Mouse (Mus musculus) frontal cortex, adult 2 months (tissue): ENCODE results near the gene Gm8369. TPM values are rescaled to one million over a fixed set of nuclear protein-coding genes. Genes with fewer than 3 reads are reported as not detected.
"Not testable (repeated sequence)": the region's sequence is repeated elsewhere in the genome, so short reads cannot be mapped to it uniquely, and the experiment has no call there.

ENCODE experiments used
- DNase-seq, 2 experiments: peaks; one replicate each; pipeline ENCODE4 v3.0.0; 2022; ENCODE audit warnings: low spot score in 1 of 2; ENCODE audit errors: extremely low spot score in 1 of 2
- polyA plus RNA-seq: library from polyadenylated mRNA; depleted of rRNA; stranded (reverse); fragments of >200 nt; gene quantifications from 2 replicates; pipeline ENCODE4 v1.2.3, GENCODE M21; 2012; rRNA removed

Gm8369 gene
- polyA plus RNA-seq: 0.23 and 1.0 TPM in 2 replicates

DNA sequence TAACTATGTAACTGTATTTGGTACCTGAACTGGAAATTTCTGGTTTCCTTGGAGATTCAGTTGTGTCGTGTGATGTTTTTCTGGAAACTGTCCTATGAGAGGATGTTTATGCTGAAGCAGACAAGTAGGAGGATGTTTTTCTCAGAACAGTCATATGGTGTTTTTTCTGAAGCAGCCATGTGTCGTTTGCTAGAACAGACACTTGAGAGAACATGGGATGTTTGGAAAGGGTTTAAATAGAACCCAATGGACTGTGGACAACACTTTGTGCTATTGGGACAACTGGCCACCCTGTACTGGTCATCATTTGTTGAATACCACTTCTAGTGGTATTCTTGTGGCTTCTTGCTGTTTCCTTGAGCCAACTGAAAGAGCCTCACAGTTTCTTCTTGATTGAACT is at the start of gene Gm8369:
Gene Gm8369, plus strand, starts transcription at position 193 of the 400 bp plus-strand sequence.
- peak; percentile 40 to 56 for DNase-seq

DNA sequence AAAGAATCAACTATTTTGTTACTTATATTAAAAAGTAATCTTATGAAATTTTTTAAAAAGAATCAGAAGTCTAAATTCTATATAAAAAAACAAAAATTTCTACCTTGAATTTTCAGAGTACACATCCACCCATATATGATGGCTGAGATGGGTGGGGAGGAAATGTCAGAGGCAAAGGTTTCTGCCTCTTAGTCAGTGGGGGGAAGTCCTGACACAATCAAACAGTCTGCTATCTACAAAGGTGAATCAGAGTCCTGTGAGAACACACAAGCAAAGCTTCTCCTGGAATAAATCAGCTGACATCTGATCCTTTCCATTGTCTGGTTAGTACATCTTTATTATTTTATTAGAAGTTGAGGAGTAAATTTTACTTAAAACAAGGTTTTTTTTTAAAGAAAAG is 42.4 kb upstream of the Gm8369 start, which contains the start of gene Ms4a4b:
Gene Ms4a4b, plus strand, starts transcription at position 216 of the 400 bp plus-strand sequence.
- DNase-seq: no peak

DNA sequence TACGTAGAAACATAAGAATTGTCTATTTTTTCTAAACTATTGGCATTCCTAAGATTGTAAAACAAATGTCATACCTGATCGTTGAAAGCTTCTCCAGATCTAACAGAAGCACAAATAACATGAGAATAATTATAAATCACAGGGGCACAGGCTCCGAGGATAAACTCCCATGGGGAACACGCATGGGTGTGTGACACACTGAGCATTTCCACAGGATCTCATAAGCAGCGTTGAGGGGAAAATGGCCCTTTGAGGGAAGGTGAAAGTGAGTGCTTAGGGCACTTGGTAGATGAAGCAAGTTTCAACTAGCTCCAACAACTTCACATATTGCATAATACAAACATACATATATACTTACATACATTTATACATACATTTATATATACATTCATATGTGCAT is 41.8 kb upstream of the Gm8369 start:
- DNase-seq: no peak

DNA sequence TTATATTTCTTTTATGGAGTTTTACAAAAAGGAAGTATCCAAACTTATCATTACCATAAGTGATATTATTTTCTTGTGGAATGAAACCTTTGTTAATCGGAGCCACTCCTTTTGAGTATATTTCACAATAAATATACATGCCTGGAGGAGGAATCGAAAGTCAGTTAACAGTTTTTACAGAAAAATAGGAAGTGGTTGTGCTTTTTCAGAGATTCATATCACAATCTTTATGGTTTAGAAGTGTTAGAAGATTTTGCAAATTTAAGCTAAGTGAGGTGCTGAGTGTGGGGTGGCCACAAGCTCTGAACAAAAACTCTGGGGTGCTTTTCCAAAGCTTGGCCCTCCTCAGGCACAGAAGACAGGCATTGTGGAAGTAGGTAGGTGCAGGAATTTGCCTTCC is 38.5 kb upstream of the Gm8369 start:
- no peak for DNase-seq

DNA sequence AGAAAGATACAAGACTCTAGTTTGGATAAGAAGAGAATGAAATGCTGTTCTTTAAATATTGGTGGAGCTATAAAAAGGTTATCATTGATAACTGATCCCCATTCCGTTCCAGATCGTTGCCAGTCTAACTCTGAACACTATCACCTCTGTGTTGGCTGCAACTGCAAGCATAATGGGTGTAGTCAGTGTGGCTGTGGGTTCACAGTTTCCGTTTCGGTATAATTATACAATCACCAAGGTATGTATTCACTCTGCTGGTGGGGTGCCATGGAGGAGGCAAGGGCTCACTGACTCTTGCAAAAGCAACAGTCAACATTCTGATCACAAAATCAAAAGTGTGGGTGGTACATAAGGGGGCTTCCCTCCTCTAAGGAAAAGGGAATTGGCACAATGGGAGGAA is 26.7 kb upstream of the Gm8369 start:
- not testable (repeated sequence) for DNase-seq

DNA sequence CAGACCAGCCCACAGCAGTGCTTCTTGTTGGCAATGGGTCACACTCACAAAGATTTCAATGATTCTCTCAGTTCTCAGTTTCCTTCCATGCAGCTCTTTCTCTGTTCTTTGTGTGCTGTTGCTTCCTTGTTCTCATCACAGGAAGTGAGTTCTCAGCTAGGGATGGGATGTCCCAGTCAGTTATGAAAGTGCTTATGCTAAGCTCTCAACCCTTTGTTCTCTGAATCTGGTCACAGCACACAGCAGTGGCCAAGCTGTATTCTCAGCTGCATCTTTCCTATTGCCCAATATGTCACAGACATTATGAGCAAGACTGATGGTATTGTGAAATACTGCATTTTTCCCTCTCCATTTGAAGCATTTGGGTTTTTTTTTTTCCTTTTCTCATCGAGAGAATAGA is 20.9 kb upstream of the Gm8369 start:
- DNase-seq: not testable (repeated sequence)

- peak in 1 of 2 experiments; percentile 37 for DNase-seq
Observed at GRCm38 (mm10) chr19:11466471-11466870, 19.3 kb upstream of the Gm8369 start.

- DNase-seq: not testable (repeated sequence)
Observed at GRCm38 (mm10) chr19:11468361-11468760, 17.4 kb upstream of the Gm8369 start.

GRCm38 (mm10) chr19:11469215-11469614 is 16.5 kb upstream of the Gm8369 start, which contains the start of gene Ms4a6c:
Gene Ms4a6c (plus strand): TSS chr19:11469366.
- not testable (repeated sequence) for DNase-seq

- DNase-seq: no peak
Observed at GRCm38 (mm10) chr19:11479714-11480113, 6.0 kb upstream of the Gm8369 start.

DNA sequence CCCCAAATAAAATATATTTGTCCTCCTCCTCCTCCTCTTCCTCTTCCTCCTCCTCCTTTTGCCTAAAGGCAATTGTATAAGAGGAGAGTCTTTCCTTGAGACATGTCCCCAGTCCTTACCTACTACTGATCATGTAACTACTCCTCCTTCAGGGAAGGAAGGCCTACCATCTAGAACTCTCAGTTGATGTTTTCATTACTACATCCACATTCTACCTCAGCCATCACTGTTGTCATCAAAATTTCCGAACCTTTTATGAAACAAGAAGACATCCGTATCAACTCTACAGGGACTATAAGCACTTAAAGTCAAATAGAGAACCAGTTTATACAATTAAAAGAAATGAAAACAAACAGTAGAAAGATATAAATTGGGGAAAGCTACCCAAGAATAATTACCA is 3.1 kb upstream of the Gm8369 start:
- no peak for DNase-seq

DNA sequence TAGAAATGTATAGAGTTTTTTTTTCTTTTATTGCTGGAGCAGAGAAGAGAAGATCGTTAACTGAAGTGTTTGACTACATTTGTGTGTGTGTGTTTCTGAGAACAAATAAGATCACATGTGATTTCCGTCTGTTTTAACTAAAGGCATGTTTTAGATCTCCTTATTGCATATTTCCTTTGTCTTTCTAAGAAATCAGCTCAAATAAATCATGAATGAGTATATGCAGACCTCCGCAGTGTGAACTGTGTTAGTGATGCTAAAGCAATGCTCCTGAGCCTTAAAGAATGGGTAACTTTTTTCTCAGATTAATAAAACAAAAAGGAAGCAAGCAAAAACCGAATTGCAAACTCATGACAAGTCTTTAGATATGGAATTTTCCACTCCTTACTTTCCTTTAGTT is 1.8 kb upstream of the Gm8369 start:
- no peak for DNase-seq

GRCm38 (mm10) chr19:11484388-11484787 is 1.4 kb upstream of the Gm8369 start:
- peak in 1 of 2 experiments; percentile 13 for DNase-seq

DNA sequence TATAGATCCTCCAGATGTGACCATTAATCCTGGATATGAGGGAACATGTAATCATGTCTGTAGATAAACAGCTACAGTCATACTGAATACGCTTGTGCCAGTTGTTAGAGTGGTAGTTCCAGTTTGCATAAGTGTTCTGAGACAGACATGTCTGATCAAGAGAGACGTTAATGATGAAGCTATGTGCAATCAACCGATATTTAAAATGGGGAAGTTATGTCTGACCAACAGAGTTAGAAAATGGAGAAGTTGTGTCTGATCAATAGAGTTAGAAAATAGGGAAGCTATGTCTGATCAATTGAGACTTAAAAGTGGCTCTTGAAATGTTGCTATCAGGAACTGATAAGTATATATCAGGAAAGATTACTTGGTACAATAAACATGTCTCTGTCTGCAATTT is 472 bp upstream of the Gm8369 start:
- no peak for DNase-seq

GRCm38 (mm10) chr19:11486599-11486998 is 861 bp downstream of the Gm8369 start:
- no peak for DNase-seq

- no peak for DNase-seq
Observed at GRCm38 (mm10) chr19:11491406-11492189, 5.9 kb downstream of the Gm8369 start.

DNA sequence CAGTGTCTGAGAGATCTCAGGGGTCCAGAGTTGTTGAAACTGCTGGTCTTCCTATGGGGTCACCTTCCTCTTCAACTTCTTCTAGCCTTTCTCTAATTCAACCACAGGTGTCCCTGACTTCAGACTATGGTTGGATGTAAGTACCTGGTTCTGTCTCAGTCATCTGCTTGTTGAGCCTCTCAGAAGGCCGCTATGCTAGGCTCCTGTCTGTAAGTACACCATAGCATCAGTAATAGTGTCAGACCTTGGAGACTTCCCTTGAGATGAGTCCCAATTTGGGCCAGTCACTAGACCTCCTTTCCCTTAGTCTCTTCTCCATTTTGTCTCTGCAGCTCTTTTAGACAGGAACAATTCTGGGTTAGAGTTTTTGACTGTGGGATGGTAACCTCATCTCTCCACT is 6.9 kb downstream of the Gm8369 start:
- no peak for DNase-seq

- DNase-seq: no peak
Observed at GRCm38 (mm10) chr19:11494519-11494918, 8.8 kb downstream of the Gm8369 start.

DNA sequence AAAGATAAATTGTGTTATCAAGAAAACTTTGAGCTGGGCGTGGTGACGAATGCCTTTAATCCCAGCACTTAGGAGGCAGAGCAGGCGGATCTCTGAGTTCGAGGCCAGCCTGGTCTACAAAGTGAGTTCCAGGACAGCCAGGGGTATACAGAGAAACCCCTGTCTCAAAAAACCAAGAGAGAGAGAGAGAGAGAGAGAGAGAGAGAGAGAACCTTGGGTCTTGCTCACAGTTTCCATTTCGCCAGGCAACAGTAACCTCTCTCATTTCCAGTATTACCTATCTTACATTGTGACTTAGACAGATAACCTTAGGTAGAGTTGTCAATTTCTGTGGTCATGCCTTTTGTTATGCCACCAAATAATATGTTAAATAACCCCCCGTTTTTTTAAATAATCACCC is 10.6 kb downstream of the Gm8369 start:
- DNase-seq: no peak

GRCm38 (mm10) chr19:11497300-11497699 is 11.6 kb downstream of the Gm8369 start:
- not testable (repeated sequence) for DNase-seq

GRCm38 (mm10) chr19:11500796-11501195 is 15.1 kb downstream of the Gm8369 start:
- DNase-seq: no peak

GRCm38 (mm10) chr19:11501326-11501725 is 15.6 kb downstream of the Gm8369 start:
- DNase-seq: no peak
